8 mouse cellular contexts compared by ENCODE assay signal in the genomic region with DNA sequence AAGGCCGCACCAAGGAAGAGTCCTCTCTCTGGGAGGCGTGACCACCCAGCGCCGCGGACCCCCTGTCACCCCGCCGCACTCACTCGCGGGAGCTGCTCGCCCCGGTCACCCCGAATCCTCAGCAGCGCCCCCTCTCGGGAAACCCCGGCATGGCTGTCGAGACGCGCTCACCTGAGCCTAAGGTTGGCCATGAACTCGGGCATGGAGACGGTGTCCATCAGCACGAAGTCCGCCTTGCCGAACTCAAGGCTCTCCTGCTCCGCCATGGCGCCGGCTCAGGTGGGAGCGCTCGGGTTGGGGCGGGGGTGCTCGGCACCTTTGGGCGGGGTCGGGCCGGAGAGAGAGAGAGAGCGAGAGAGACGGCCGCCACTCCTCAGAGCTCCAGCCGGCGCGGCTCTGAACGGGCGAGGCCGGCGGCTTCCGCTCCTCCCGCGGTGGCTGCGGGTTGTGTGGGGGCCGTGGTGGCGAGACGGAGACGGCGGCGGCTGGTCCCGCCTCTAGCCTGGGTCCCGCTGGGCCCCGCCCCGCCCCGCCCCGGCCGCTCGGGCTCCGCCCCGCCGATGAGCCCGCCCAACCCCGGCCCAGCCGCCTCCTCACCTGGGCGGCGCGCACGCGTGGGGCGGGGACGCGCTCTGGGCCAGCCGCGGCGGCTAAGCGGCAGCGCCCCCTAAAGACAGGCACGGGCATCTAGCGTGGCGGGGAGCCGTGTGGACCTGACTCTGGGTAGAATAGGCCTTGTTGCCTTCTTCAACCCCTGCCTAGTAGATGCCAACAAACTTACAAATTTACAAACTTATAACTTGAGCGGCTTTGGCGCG. TPM values are rescaled to one million over a fixed set of nuclear protein-coding genes. Genes with fewer than 3 reads are reported as not detected.
DNase-seq lines count a peak whose midpoint lies in the region; ATAC-seq and TF ChIP-seq lines count a peak whose summit lies in the region.

A gene (minus strand): TSS at position 499 of the 818 bp plus-strand sequence.

- H3K9ac ChIP-seq in embryonic facial prominence, embryonic 11.5 days (replicated peaks; ENCODE audit: low read length), result peak within 1 kb of the TSS; percentile 61
- H3K9ac ChIP-seq in intestine, postnatal 0 days (ENCODE audit: low read depth, low read length), result peak within 1 kb of the TSS; percentile 65
- H3K9ac ChIP-seq in midbrain, embryonic 11.5 days (ENCODE audit: low read length), result peak within 1 kb of the TSS; percentile 56

- peak within 1 kb of the TSS; percentile 70 for H3K4me3 ChIP-seq in embryonic facial prominence, embryonic 11.5 days (ENCODE audit: low read depth, low read length)
- peak within 1 kb of the TSS; percentile 75 for H3K4me3 ChIP-seq in intestine, postnatal 0 days (ENCODE audit: low read depth, low read length)
- peak within 1 kb of the TSS; percentile 68 for H3K4me3 ChIP-seq in midbrain, embryonic 11.5 days (ENCODE audit: low read depth, low read length)

- H3K4me2 ChIP-seq in embryonic facial prominence, embryonic 11.5 days (ENCODE audit: low read depth, low read length), result peak within 1 kb of the TSS; percentile 89
- peak within 1 kb of the TSS; percentile 85 for H3K4me2 ChIP-seq in intestine, postnatal 0 days (replicated peaks; ENCODE audit: low read depth)
- peak within 1 kb of the TSS; percentile 89 for H3K4me2 ChIP-seq in midbrain, embryonic 11.5 days

- no peaks in the 10 kb centered on the region for H3K9me3 ChIP-seq in embryonic facial prominence, embryonic 11.5 days (replicated peaks; ENCODE audit: control insufficient read depth, low read length)
- no peaks in the 10 kb centered on the region for H3K9me3 ChIP-seq in intestine, postnatal 0 days (ENCODE audit: control insufficient read depth)
- no peaks in the 10 kb centered on the region for H3K9me3 ChIP-seq in midbrain, embryonic 11.5 days (ENCODE audit: control insufficient read depth, low read length)

- intact Hi-C loops in left cerebral cortex, postnatal 36 days (cut with DNase I), result no loop called here

- peak; percentile 89 for TF ChIP-seq CTCF in intestine, postnatal 0 days (IDR thresholded peaks at IDR 0.05; ENCODE audit: low read depth)

- H3K36me3 ChIP-seq in embryonic facial prominence, embryonic 11.5 days (replicated peaks; ENCODE audit: control insufficient read depth, insufficient read depth, low read depth, low read length), result no peaks in the 10 kb centered on the region
- no peaks in the 10 kb centered on the region for H3K36me3 ChIP-seq in intestine, postnatal 0 days (ENCODE audit: control insufficient read depth, insufficient read depth)
- H3K36me3 ChIP-seq in midbrain, embryonic 11.5 days (ENCODE audit: control insufficient read depth, insufficient read depth, low read length), result no peaks in the 10 kb centered on the region

- under 1% methylated on average over 45 of the region's 87 CpGs for WGBS in embryonic facial prominence, embryonic 11.5 days
- 1% methylated on average over 64 of the region's 87 CpGs for WGBS in intestine, postnatal 0 days
- under 1% methylated on average over 81 of the region's 87 CpGs for WGBS in midbrain, embryonic 11.5 days

- DNase-seq in adrenal gland, postnatal 25 days, result peak; percentile 96
- DNase-seq in embryonic facial prominence, embryonic 11.5 days (ENCODE audit: low spot score), result peak; percentile 90
- peak; percentile 83 to 90 for DNase-seq in left cerebral cortex, postnatal 36 days (ENCODE audit: low spot score in 2 of 2)
- DNase-seq in midbrain, embryonic 11.5 days (ENCODE audit: low spot score, missing footprints), result peak; percentile 98
- peak; percentile 85 for DNase-seq in right cerebral cortex, postnatal 4 days
- DNase-seq in yolk sac, embryonic 10.5 days (ENCODE audit: low spot score), result peak; percentile 90

- no peaks in the 10 kb centered on the region for H3K4me1 ChIP-seq in embryonic facial prominence, embryonic 11.5 days (ENCODE audit: control insufficient read depth, insufficient read depth, low read length)
- no peaks in the 10 kb centered on the region for H3K4me1 ChIP-seq in intestine, postnatal 0 days (replicated peaks; ENCODE audit: control insufficient read depth, insufficient read depth, low read length)
- H3K4me1 ChIP-seq in midbrain, embryonic 11.5 days (ENCODE audit: control insufficient read depth, insufficient read depth, low read length), result no peaks in the 10 kb centered on the region

- H3K27ac ChIP-seq in embryonic facial prominence, embryonic 11.5 days (replicated peaks; ENCODE audit: low read depth, low read length), result no peak within 1 kb of the TSS
- H3K27ac ChIP-seq in intestine, postnatal 0 days (ENCODE audit: low read depth, low read length), result peak within 1 kb of the TSS; percentile 95
- no peak within 1 kb of the TSS for H3K27ac ChIP-seq in midbrain, embryonic 11.5 days (ENCODE audit: low read depth, low read length)

- ATAC-seq in embryonic facial prominence, embryonic 11.5 days (replicated peaks; ENCODE audit: insufficient number of reproducible peaks, low FRiP score, low TSS enrichment, low read depth), result peak; percentile 91
- ATAC-seq in granulocyte monocyte progenitor cell, adult 5-6 weeks (replicated peaks; ENCODE audit: poor library complexity, severe bottlenecking), result peak; percentile 91
- ATAC-seq in intestine, postnatal 0 days, result peak; percentile 86
- ATAC-seq in midbrain, embryonic 11.5 days (ENCODE audit: low FRiP score), result peak; percentile 94

- no peaks in the 10 kb centered on the region for H3K27me3 ChIP-seq in embryonic facial prominence, embryonic 11.5 days (ENCODE audit: control insufficient read depth, insufficient read depth, low read length)
- H3K27me3 ChIP-seq in intestine, postnatal 0 days (replicated peaks; ENCODE audit: control insufficient read depth, insufficient read depth, low read length), result no peaks in the 10 kb centered on the region
- H3K27me3 ChIP-seq in midbrain, embryonic 11.5 days (ENCODE audit: control insufficient read depth, insufficient read depth, low read length), result peaks cover 8% of the 10 kb centered on the region

RNA-seq across cellular contexts. Expression of the gene that starts here (rescaled TPM):
- total RNA-seq in adrenal gland, postnatal 25 days (2021), result 82.4 and 88.1 TPM in 2 replicates
- polyA plus RNA-seq in embryonic facial prominence, embryonic 11.5 days (2014; fragmentation: Nextera tagmentation; extraction: Ambion mirVana), result 5.7 and 6.4 TPM in 2 replicates
- total RNA-seq in granulocyte monocyte progenitor cell, adult 5-6 weeks (2014; fragmentation: Nextera tagmentation), result 0.36 and 1.7 TPM in 2 replicates
- 0.43 and 0.46 TPM in 2 replicates for total RNA-seq in granulocyte monocyte progenitor cell, adult 5-6 weeks (2017)
- polyA plus RNA-seq in intestine, postnatal 0 days (2015; fragmentation: Nextera tagmentation; extraction: Ambion mirVana), result 57.2 and 64.1 TPM in 2 replicates
- 1 to 10 TPM; 6.5 to 7.0 TPM for total RNA-seq in left cerebral cortex, postnatal 36 days (2021)
- polyA plus RNA-seq in midbrain, embryonic 11.5 days (2014; fragmentation: Nextera tagmentation; extraction: Ambion mirVana), result 2.1 and 2.4 TPM in 2 replicates

Comparison
In these comparisons a context has a peak if more than half of its experiments do, and no peak if none do; other contexts are left out.
1. RNA of the gene that starts here (total RNA-seq): 82.4 to 88.1 TPM in adrenal gland, postnatal 25 days; 6.5 to 7.0 TPM in left cerebral cortex, postnatal 36 days and 0.36 to 1.7 TPM in granulocyte monocyte progenitor cell, adult 5-6 weeks; every median in the first group is over 10 times any median in the second.
2. Peak in every context shown above with its lines, with median percentiles within 50 percentile points of each other: DNase-seq, ATAC-seq, H3K4me2 ChIP-seq, H3K4me3 ChIP-seq and H3K9ac ChIP-seq.